Mouse (Mus musculus): Measurements from ENCODE around the gene Sult6b2.

GRCm38 (mm10) chr6:142846855-142847254 lies 42.6 kb upstream of the Sult6b2 start:
- TF ChIP-seq CTCF (IDR thresholded peaks at IDR 0.05; ENCODE audit: low read depth, low read length) (no peak), POLR2A (IDR thresholded peaks at IDR 0.05; ENCODE audit: borderline replicate concordance, low read depth, low read length) (no peak)

Measured in bone marrow macrophage, adult 2 months (primary cell).